ENCODE assay signal across 9 mouse cellular contexts in genomic region chr15:79438816-79439215, GRCm38 (mm10). TPM values are rescaled to one million over a fixed set of nuclear protein-coding genes. Genes with fewer than 3 reads are reported as not detected.
DNase-seq lines count a peak whose midpoint lies in the region; ATAC-seq lines count a peak whose summit lies in the region.
"Had no signal": no experiment of that assay in that cellular context is flagged by ENCODE, and none has a peak within 500 bp of the region (broad histone marks: within the 10 kb centered on the region; RNA-seq: fewer than 3 reads in every experiment).

No protein-coding gene starts in this region.

- peak overlapping the region; percentile 3 for H3K4me2 ChIP-seq in heart, embryonic 11.5 days
- H3K4me2 ChIP-seq in neural tube, embryonic 11.5 days (ENCODE audit: low read depth), result peak overlapping the region; percentile 8; the same call in 1 of the 2 replicates
- H3K4me2 ChIP-seq: liver, embryonic 11.5 days had no signal

- no peak for ATAC-seq in heart, embryonic 11.5 days (replicated peaks; ENCODE audit: insufficient number of reproducible peaks, low FRiP score, low TSS enrichment)
- no peak for ATAC-seq in neural tube, embryonic 11.5 days (ENCODE audit: insufficient read depth, low FRiP score, low TSS enrichment)
- no peak for ATAC-seq in frontal cortex, adult (ENCODE audit: low TSS enrichment)

- peaks cover 29% of the 10 kb centered on the region for H3K36me3 ChIP-seq in heart, embryonic 11.5 days (ENCODE audit: control insufficient read depth, insufficient read depth, low read length)
- H3K36me3 ChIP-seq in neural tube, embryonic 11.5 days (ENCODE audit: control insufficient read depth, insufficient read depth, low read length), result peaks cover 32% of the 10 kb centered on the region
- peaks cover 64% of the 10 kb centered on the region for H3K36me3 ChIP-seq in limb, embryonic 10.5 days

- no peak overlapping the region for H3K4me3 ChIP-seq in heart, embryonic 11.5 days (ENCODE audit: low read depth, low read length)
- H3K4me3 ChIP-seq in neural tube, embryonic 11.5 days (ENCODE audit: low read depth, low read length), result no peak overlapping the region
- peak overlapping the region; percentile 98 for H3K4me3 ChIP-seq in limb, embryonic 10.5 days

- no peaks in the 10 kb centered on the region for H3K27me3 ChIP-seq in heart, embryonic 11.5 days (ENCODE audit: control insufficient read depth, insufficient read depth, low read length)
- no peaks in the 10 kb centered on the region for H3K27me3 ChIP-seq in neural tube, embryonic 11.5 days (ENCODE audit: control insufficient read depth, insufficient read depth, low read length)
- no peaks in the 10 kb centered on the region for H3K27me3 ChIP-seq in limb, embryonic 10.5 days (ENCODE audit: low read depth, poor library complexity, severe bottlenecking)

- H3K9me3 ChIP-seq in heart, embryonic 11.5 days (replicated peaks; ENCODE audit: control insufficient read depth, low read length), result no peaks in the 10 kb centered on the region
- no peaks in the 10 kb centered on the region for H3K9me3 ChIP-seq in neural tube, embryonic 11.5 days (ENCODE audit: control insufficient read depth, low read length)
- no peaks in the 10 kb centered on the region; the same call in 1 of the 2 replicates for H3K9me3 ChIP-seq in limb, embryonic 10.5 days (replicated peaks)

- peaks cover 74% of the 10 kb centered on the region for H3K4me1 ChIP-seq in heart, embryonic 11.5 days (ENCODE audit: control insufficient read depth, insufficient read depth, low read length)
- peaks cover 33% of the 10 kb centered on the region for H3K4me1 ChIP-seq in neural tube, embryonic 11.5 days (ENCODE audit: control insufficient read depth, insufficient read depth, low read length)
- peaks cover 71% of the 10 kb centered on the region for H3K4me1 ChIP-seq in limb, embryonic 10.5 days

- no peak for DNase-seq in heart, postnatal 10 days
- DNase-seq in neural tube, embryonic 11.5 days (ENCODE audit: low spot score), result no peak
- DNase-seq in neural tube, embryonic 10.5 days (ENCODE audit: extremely low spot score, low spot score), result no peak
- no peak for DNase-seq in limb, embryonic 10.5 days (ENCODE audit: low spot score)
- DNase-seq in right cerebral cortex, adult 2 months (ENCODE audit: low spot score in 2 of 2), result no peak
- no peak for DNase-seq in layer of hippocampus, adult 11-12 months (ENCODE audit: low spot score)

- 73% methylated on average over 8 of the region's 8 CpGs for WGBS in heart, embryonic 11.5 days (ENCODE audit: insufficient replicate concordance)
- WGBS in neural tube, embryonic 11.5 days, result 73% methylated on average over 8 of the region's 8 CpGs
- 78% methylated on average over 8 of the region's 8 CpGs for WGBS in limb, embryonic 10.5 days

- intact Hi-C loops in heart, postnatal 10 days (cut with DNase I), result no loop called here

- H3K9ac ChIP-seq in heart, embryonic 11.5 days (ENCODE audit: low read depth, low read length), result no peak overlapping the region
- no peak overlapping the region for H3K9ac ChIP-seq in neural tube, embryonic 11.5 days (ENCODE audit: low read length)

- peak overlapping the region; percentile 1 for H3K27ac ChIP-seq in heart, embryonic 11.5 days (ENCODE audit: low read depth, low read length)
- H3K27ac ChIP-seq in neural tube, embryonic 11.5 days (ENCODE audit: low read depth, low read length), result no peak overlapping the region
- H3K27ac ChIP-seq in limb, embryonic 10.5 days, result no peak overlapping the region

RNA-seq across cellular contexts. Expression of gene Csnk1e, which starts 16.6 kb away (rescaled TPM):
- 73.2 and 91.0 TPM in 2 replicates for polyA plus RNA-seq in heart, embryonic 11.5 days (2014; fragmentation: Nextera tagmentation; extraction: Ambion mirVana)
- 10 to 100 TPM; 79.6 to 81.4 TPM for total RNA-seq in heart, postnatal 10 days (2021)
- 192 and 213 TPM in 2 replicates for polyA plus RNA-seq in neural tube, embryonic 11.5 days (2014; fragmentation: Nextera tagmentation; extraction: Ambion mirVana)
- polyA plus RNA-seq in limb, embryonic 10.5 days (2016; fragmentation: Nextera tagmentation; extraction: Ambion mirVana), result 152 and 170 TPM in 2 replicates

RNA-seq across cellular contexts. Expression of gene Tmem184b, which starts 35.4 kb away (rescaled TPM):
- polyA plus RNA-seq in heart, embryonic 11.5 days (2014; fragmentation: Nextera tagmentation; extraction: Ambion mirVana), result 55.0 and 56.5 TPM in 2 replicates
- total RNA-seq in heart, postnatal 10 days (2021), result 10 to 100 TPM; 59.2 to 67.8 TPM
- 51.2 and 52.9 TPM in 2 replicates for polyA plus RNA-seq in neural tube, embryonic 11.5 days (2014; fragmentation: Nextera tagmentation; extraction: Ambion mirVana)
- polyA plus RNA-seq in limb, embryonic 10.5 days (2016; fragmentation: Nextera tagmentation; extraction: Ambion mirVana), result 63.5 and 74.8 TPM in 2 replicates
